Mouse (Mus musculus): ENCODE data around the gene Il1rl2.

Gene Il1rl2

DNA sequence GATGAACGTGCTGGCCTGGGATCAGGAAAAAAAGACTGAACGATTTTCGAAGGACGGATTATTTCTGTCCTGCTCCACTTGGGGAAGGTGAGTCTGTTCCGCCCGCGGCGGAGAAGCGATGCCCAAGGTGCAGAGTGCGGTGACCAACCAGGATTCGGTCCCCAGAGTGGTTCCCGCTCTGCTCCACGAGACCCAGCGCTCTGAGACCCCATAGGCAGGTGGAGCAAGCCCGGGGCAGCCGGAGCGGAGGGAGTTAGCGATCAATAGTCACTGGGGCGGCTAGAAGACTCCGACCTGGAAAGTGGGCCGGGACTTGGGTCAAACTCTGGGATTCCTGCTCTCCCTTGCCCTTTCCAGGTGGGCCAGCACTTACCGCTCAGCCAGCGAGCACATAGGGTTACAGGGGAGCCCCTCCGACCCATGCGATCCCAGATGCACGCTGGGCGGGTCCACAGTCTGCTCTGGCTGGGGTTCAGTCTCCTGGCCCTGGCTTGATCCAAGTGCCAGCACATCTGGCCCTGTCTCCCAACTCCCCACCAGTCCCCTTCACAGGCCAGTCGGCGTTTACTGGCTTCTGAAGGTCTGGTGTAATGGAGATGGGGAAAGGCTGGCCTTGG, 1.4 kb downstream of the Il1rl2 start:
- DNase-seq = no peak

DNA sequence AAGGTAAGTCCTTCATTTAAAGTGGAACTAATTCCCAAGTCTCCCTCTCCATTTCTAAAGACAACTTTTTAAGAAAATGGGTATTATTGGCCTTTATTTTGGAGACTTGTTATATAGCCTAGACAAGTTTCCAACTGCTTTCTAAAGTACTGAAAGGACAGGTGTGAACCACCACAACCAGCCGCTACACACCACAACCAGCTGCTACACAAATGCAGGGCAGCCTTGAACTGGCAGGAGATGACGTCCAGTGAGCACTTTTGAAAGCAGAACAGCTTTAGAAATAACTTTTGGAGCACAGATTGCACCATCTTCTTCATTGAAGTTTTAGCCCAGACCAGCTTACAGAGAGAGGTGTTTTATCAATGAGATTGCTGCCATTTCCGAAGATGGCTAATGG, 3.2 kb downstream of the Il1rl2 start:
- DNase-seq = no peak

DNA sequence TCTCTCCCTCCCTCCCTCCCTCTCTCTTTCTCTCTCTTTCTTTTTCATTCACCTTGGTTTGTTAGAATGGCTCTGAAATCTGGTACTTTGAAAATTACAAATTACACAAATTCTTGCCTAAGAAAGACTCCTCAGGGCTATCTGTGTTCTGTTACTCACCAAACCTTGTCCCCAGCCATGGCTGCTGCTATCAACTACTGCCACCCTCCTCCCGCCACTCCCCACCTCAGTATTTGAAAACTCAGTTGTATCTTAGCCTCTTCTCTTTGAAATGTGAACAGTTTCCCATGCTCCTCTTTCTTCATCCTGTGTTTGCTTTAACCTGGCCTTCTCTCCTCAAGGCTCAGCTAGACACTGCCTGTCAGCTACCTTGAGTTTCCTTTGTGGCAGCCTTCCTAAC, 5.1 kb downstream of the Il1rl2 start:
- DNase-seq = no peak

DNA sequence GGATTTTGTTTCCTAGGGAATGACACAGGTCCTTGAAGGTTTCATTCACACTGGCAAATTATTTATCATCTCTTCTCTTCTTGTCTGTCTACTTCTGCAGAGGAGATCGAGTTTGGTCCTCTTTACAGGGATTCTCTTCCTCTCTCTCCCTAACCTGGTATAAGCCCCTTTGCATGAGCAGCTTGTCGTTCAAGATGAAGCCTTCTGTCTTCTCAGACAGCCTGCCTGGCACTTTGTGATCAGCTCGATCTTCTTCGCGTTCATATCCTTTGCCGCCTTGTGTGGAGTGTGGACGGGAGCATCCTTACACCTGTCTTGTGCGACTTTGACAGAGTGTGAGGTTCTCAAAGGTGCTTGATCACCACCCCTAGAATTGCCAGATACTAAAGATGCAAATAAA, 5.8 kb downstream of the Il1rl2 start:
- no peak for DNase-seq

DNA sequence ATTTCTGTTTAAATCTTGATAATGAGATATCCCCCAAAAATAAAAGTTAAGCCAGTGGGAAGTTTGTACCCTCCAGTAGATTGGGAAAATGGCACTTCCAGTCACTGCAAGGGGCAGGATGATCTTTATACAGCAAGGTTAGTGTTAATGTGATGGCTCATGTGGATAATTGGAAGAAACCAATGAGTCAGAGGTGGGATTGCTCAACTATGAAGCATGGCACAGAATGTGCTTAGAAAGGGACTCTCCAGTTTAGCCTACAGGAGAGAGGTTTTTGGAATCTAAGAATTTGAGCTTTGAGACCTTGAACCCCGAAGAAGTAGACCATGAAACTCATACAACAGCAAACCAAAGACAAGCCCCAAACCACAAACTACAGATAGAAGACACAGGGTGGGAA, 14.9 kb downstream of the Il1rl2 start:
- no peak for DNase-seq

DNA sequence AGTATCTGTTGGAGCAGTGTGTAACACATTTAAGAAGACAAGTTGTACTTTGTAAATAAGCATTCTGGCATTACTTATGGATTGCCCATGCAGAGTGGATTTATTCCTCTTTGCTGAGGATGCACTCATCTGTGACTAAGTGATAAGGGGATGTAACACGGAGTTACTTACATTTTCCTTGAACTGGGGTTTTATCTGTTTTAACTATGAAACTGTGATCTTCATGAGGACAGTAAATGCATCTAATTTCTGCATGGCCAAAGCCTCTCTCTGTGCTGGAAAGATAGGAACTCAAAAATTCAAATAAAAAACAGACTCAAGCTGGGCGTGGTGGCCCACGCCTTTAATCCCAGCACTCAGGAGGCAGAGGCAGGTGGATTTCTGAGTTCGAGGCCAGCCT, 15.7 kb downstream of the Il1rl2 start:
- DNase-seq = no peak

DNA sequence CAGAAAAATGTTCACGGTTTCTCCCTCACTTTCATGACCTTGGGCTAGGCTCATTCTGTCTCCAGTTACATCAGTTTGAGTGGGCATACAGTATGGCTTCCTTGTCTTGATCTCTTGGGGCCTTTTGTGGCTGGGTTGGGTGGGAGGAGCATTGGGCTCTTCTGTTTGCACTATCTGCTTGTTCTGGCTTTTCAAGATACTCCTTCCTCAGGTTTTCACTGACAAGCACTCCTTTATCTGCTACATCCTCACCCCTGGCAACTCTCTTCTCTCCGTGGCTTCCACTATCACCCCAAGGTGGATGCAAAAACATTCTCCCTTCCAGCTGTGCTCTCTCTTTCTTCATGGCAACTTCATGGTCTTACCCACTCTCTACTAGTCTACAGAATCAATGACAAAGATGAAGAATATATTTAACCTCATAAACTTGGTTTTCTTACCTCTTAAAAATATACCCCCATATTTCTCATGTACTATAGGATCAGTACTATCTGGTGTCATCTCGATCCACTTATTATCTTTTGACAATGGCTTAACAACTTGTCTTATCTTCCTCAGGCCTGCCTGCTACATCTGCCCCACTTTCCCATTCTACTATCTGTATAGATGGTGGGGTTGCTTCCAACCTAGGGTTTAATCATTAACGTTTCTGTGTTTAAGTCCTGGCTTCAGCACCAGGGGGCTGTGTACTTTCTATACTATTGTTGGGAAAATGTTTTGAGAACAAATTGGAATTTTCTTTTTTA, 27.9 kb downstream of the Il1rl2 start:
- no peak for DNase-seq

DNA sequence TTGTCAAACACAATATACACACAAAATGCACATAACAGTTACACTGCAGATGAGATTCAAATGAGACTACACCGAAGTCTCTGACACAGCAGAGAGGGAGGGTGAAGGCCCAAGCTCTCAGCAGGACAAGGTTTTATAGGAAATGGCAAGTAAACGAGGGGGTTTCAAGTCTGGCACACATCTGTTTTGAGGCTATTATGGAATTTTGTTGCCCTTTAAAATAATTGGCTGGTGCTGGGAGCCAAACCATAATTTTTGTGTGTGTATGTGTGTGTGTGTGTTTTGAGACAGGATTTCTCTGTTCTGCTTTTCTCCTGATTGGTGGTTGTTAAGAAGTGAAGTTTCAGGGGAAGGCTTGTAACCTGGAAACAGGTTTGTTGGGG, 28.5 kb downstream of the Il1rl2 start:
- no peak for DNase-seq

DNA sequence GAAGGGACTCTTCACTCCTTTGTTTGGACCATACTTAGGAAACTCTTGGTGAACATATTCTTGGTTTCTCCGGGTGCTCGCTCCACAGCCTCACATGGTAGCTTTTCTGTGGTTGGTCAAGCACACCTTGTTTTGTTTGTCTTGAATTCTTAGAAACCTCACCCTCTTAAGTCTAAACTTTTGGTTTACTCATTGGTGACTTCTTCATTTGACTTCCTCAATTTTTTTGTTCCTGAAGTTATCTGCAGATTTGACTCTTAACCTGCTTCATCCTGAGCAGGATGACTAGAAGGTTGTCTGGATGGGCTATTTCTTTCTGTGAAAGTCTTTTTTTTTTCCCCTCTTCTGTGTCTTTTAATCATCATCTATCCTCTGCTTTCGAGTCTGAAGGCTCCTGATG, 30.3 kb downstream of the Il1rl2 start:
- no peak for DNase-seq

DNA sequence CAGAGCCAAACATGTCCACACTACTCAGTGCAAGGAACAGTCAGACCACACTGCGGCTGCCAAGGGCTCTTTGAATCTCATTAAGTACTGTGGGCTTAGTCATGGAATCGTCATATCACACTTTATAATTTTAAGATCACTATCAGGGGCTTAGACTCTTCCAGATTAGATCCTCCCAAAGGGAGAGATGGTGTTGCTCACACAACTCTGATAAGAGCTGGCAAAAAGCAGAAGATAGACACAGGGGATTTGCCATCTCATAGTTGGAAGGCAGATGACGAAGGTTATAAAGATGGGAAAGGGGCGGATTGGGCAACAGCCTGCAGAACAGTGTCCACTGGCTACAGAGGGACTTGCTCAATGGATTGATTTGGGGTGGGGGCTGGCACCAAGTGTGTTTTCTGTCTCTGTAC, 31.0 kb downstream of the Il1rl2 start:
- DNase-seq = no peak

DNA sequence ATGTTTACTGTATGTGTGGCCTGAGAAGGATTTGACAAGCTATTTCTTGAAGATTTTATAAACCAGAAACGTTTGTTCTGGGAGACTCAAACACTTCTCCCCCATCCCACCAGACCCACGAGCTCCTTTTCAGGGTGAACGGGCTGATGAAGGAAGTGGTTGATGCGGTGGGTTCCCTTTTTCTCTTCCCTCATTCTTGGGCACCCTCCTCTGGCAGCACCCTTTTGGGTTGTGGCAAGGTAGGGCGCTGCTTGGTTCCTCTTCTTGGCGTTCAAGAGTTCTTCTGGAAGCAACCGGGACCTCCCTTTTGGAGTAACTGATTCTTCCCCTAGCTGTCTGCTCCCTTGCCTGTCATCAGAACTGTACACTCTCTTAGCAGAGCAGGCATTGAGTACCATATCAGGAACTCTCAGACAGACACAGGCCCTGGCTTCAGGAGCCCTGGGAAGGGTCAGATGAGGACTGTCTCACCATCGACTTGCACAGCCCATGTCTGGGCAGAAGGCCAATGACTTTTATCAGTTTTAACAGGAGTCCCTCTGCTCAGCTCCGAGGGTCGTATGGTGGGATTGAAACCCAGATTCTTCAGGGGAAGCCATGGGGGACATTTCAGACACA, 31.6 kb downstream of the Il1rl2 start:
- no peak for DNase-seq

DNA sequence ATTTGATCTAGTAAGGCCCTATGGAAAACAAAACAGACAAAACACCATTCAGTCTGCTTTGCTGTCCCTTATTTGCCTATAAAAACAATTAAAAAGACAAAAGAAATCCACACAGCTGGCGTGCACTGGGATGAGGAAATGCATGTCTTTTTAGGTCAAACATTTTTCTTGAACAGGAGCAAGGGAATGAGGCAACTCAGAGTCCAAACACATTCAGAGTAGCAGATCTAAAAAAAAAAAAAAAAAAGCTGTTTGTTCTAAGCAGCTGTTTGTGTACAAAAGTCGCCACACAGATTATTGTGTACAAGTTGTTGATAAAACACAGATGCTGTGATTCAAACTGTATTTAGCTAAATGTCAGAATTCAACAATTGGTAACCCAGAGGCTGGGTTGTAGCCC, 33.5 kb downstream of the Il1rl2 start:
- DNase-seq = no peak

DNA sequence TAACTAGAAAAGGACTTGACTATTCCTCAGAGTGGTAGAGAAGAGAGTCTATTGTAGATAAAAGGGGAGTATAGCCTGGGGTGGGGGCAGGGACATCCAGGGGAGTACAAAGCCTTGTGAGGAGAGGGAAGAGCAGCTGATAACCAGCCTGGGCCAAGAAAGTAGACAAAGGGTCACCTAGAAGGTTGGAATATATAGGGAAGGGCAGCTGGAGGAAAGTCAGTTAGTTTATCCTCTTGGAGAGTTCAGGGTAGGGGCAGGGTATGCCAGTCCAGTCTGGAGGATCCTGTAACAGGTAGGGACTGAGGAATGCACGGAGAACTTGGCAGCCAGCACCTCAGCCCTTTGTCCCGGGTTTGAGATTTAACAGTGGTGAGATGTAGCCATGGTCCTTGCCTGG, 33.9 kb downstream of the Il1rl2 start:
- no peak for DNase-seq

DNA sequence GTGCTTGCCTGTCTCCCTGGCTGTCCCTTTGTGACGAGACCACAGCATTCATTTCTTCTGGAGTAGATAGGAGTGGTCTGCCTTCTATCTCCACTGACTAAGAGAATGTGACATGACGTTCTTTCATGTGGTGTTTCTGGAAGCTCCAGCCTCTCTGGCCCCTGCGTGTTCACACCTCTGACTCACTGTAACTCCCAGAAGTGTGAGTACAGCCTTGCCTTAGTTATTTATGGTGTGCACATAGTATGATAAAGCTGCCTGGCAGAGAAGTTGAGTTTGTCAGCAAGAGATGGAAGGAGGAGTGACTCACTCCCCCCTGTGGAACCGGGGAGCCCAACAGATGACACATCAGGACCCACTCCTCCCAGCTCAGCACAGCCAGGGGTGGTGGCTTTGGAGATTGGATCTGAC, 34.4 kb downstream of the Il1rl2 start:
- no peak for DNase-seq

DNA sequence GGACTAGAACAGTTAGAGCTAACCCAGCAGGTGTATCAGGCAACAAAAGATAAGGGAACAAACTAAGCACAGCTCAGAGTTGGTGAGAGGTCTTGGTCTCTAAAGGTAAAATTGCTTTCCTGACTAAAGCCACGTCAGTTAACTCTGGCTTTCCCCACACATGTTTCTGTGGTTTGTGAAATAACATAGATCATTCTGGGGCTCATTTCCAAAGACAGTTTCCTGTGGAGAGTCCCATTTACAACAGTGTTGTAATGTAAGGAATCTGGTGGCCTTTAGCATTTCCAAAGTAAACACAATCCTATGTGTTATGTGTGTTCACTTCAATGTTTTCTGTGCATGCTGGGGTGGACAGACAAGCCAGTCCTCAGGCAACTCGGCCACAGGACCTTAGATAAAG, 35.3 kb downstream of the Il1rl2 start:
- DNase-seq = no peak

DNA sequence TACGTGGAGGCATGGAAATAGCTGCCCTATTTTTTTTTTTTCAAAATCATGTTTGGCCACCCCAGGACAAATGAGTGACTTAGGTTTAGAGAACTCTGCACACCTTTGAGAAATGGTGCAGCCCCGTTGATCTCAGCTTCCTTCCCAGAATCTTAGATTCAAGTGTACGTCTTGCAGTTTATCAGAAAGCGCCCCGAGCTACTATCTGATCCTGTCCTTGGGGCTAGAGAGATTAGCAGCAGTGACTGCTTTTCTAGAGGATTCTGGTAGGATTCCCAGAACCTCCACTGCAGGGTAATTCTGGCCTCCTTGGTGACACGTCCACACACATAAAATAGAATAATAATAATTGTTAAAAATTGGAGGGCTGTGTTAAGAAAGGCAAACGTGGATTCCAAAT, 36.6 kb downstream of the Il1rl2 start:
- no peak for DNase-seq

DNA sequence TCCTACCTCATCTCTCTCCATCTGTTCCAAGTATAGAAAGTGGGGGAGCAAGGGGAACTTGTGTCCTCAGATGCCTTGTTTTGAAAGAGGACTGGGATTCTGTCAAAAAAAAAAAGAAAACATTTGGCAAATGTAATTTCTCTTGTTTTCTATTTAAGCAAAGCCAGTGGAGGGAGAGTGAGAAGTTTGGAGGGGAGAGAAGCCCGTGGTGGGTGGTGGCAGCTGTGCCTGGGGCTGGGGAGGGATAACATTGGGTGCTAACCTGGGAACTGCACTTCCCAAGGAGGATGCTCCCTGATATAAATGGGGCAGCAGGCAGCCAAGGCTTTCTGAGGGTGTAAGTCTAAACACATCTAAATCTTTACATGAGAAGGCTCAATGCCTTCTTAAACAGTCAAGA, 37.2 kb downstream of the Il1rl2 start:
- no peak for DNase-seq

DNA sequence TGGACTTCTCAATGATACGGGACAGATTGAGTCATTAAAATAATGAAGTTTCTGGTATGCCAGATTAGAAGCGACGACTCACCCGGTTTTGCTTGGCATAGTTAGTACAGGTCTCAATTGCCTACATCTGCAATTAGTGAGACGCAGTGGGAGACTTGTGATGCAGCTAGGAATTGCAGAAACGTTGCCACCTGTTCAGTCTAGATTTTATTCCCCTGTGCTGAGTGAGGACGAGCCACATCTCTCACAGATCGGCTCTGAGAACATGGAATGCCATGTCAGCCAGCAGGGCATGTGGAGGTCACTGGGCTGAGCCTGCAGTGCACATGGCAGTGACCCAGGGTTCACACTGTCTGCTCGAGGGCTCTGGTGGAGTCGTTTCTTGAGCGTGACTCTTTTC, 38.4 kb downstream of the Il1rl2 start:
- DNase-seq = no peak

DNA sequence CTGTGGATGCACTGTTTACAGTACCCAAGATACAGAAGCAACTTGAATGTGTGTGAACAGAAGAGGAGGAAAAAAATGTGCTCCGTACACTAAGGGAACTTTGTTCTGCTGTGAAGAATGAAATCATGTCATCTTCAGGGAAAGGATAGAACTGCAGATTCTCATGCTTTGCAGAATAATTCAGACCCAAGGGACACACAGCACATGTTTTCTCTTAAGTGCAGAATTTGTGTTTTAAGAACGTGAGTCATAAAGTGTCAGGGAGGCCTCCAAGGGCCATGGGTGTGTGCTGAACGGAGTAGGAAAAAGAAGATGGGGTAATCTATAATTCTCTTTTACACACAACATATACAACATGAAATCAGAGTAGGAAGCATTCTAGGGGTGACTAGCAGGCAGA, 48.5 kb downstream of the Il1rl2 start:
- no peak for DNase-seq

DNA sequence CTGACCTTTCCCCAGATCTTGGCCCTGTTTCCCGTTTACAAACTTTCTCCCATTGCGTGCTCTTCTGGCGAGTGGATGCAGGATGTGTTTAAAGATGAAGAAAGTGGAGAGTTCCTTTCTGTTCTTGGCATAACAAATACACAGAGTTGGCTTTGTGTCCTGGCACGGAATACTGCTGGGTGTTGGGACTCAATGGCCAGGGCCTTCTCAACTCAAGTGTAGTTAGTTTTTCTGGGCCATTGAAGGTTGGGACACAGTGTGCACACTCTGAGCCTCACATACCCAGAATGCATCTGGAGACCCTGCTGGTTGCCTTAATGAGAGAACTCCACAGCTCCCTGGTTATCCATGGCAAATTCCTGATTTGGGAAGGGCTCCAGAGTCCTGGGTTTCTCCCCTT, 50.7 kb downstream of the Il1rl2 start:
- DNase-seq = no peak

DNA sequence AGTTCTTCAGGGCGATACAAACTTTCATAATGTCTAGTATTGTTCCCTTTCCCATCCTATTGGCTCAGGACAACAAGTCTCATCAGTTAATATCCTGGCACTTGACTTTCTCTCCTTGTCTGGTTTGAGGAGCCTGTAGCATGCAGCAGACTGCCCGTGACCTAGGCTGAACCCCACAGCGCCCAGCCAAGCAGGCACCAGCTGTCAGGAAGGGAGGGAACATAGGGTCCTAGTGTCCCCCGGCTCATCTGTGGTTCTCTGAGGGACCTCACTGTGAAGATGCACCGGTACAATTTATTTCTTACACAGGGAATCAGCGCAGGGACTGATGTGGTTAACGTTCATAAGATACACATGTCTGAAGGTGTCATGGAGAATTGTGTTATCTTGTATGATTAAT, 52.3 kb downstream of the Il1rl2 start:
- no peak for DNase-seq

DNA sequence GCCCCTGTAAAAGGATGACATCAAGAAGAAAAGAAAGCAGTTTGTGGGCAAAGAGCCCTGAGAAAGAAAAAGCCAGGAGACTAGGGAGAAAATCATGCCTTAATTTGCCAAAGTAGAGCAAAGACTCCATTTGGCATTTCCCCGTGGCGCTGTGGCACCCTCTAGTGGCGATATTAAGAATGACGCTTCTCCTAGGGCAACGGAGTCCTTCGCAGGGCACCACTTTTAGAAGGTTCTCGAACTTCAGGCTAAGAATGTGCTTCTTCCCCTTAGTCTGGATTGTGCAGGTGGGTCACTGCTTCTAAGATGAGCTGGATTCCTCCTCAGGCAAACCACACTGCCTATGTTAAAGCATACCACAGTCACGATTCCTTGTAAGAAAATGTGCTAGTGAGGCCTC, 54.4 kb downstream of the Il1rl2 start:
- peak; percentile 56 for DNase-seq

DNA sequence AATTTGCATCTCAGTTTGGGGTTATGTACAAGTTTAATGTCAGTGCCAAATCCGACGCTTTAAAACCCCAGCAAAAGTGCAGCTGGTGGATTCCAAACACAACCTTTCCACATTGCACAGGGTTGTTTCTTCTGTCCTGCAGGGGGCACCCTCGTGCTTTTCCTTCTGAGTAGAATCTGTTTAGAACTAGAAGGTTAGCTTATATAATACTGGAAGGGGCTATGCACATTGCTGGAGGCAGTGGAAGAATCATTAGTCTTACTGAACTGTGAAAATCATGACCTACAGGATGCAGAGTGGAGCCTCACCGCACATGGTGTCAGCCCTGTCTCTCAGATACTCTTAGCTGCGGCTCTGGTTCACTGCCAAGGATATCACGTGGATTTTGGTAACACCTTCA, 55.7 kb downstream of the Il1rl2 start:
- peak; percentile 70 for DNase-seq

DNA sequence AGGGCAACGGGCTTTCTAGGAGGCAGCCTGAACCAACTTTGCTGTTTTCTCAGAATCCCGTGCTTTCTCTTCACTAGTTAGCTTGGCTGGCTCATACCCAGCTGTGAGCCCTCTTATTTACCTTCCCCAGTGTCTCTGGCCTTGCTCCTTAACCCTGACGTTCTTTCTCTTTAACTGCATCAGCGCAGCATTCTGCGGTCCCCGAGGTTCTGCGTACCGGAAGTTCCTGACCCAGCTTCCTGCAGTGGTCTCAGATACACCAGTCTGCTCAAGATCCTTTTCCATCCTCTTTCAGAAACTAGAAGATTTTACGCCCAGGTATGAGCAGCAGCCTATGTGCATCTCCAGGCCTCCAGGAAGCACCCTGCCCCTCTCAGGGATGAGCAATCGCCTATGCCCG, 56.6 kb downstream of the Il1rl2 start:
- DNase-seq = no peak

DNA sequence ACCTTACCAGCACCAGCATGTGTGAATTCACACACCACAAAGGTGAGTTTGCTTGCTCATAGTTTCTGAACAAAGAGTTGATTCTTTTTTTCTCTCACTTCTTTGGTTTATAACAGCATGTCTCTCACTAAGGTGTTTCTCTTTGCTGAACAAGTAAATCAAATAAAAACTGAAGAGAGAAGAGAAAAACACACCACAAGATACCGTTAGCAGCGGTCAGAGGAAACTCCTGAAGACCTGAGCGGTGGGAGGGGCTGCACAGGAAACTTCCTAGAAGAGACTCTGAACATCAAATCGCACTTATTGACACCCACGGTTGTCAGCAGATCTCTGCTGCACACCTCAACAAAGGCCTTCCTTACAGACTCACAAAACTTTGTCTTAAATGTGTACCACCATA, 58.4 kb downstream of the Il1rl2 start:
- DNase-seq = no peak
